Mouse (Mus musculus): ENCODE data around the gene Larp7. TPM values are rescaled to one million over a fixed set of nuclear protein-coding genes. Genes with fewer than 3 reads are reported as not detected.

Gene Larp7
- 5.0 TPM for polyA plus RNA-seq (2015; fragmentation: Illumina TruSeq; extraction: RNeasy Lipid Tissue Mini Kit (QIAGEN cat#74804); ENCODE audit: insufficient read depth, low read depth, low replicate concordance)

GRCm38 (mm10) chr3:127552973-127553719, at the start of gene Larp7, which contains the start of gene Zgrf1:
TSS of gene Larp7 (minus strand) at chr3:127553349.
TSS of gene Zgrf1 (plus strand) at chr3:127553489.

GRCm38 (mm10) chr3:127498742-127499400, 54.3 kb downstream of the Larp7 start, which contains the start of gene Ank2:
TSS of gene Ank2 (minus strand) at chr3:127499350.

Other genes with a start within 250 kb of the Larp7 start
- 5.7 TPM for gene Ank2, start 54.0 kb downstream of the Larp7 start, polyA plus RNA-seq (2015; fragmentation: Illumina TruSeq; extraction: RNeasy Lipid Tissue Mini Kit (QIAGEN cat#74804); ENCODE audit: insufficient read depth, low read depth, low replicate concordance)
- gene Zgrf1, start 140 bp upstream of the Larp7 start, polyA plus RNA-seq (2015; fragmentation: Illumina TruSeq; extraction: RNeasy Lipid Tissue Mini Kit (QIAGEN cat#74804); ENCODE audit: insufficient read depth, low read depth, low replicate concordance): 0.20 TPM
- not detected for gene Neurog2, start 79.8 kb upstream of the Larp7 start, polyA plus RNA-seq (2015; fragmentation: Illumina TruSeq; extraction: RNeasy Lipid Tissue Mini Kit (QIAGEN cat#74804); ENCODE audit: insufficient read depth, low read depth, low replicate concordance)
- 0.83 TPM for gene Alpk1, start 227.2 kb upstream of the Larp7 start, polyA plus RNA-seq (2015; fragmentation: Illumina TruSeq; extraction: RNeasy Lipid Tissue Mini Kit (QIAGEN cat#74804); ENCODE audit: insufficient read depth, low read depth, low replicate concordance)
- 3.0 TPM for gene Tifa, start 236.5 kb upstream of the Larp7 start, polyA plus RNA-seq (2015; fragmentation: Illumina TruSeq; extraction: RNeasy Lipid Tissue Mini Kit (QIAGEN cat#74804); ENCODE audit: insufficient read depth, low read depth, low replicate concordance)

All from pancreas, adult 10 weeks (tissue).